Mouse (Mus musculus) WW6 (cell line): Measurements from ENCODE around the gene Eef1akmt1.

Experiments
- DNase-seq: peaks from one replicate; pipeline ENCODE4 v3.0.0-alpha.2; 2013; ENCODE audit warnings: low read depth, low spot score

Gene Eef1akmt1

DNA sequence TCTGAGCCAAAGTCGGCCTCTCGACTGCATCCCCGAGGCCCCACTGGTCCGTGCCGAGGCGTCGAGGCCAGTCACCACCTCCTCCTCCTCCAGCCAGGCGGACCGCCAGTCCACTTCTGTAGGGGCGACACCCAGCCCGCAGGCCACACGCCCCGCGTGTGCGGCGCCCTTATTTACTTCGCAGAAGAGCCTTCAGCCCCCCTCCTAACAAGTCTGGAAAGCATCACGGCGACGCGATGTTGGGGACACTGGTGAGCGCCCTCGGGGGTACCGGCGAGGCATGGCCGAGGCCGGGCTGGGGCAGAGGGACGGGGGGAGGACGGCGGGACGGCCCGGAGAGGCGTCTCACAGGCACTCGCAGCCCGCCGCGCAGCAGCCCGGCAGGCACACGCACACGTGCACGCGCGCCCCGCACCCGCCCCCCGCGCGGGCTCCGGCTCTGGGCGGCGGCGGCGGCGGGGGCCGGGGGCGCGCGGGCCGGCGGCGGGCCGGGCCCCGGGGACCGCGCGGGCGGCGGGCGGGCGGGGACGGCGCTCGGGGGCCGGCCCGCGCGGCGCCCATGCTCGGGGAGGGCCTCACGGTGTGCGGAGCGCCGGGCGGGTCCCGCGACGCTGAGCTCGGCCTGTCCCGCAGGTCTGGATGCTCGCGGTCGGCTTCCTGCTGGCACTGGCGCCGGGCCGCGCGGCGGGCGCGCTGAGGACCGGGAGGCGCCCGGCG lies 46.6 kb downstream of the Eef1akmt1 start, which contains the start of gene Il17d:
TSS of gene Il17d (plus strand) at position 107 of the 717 bp plus-strand sequence.
- DNase-seq = no peak

DNA sequence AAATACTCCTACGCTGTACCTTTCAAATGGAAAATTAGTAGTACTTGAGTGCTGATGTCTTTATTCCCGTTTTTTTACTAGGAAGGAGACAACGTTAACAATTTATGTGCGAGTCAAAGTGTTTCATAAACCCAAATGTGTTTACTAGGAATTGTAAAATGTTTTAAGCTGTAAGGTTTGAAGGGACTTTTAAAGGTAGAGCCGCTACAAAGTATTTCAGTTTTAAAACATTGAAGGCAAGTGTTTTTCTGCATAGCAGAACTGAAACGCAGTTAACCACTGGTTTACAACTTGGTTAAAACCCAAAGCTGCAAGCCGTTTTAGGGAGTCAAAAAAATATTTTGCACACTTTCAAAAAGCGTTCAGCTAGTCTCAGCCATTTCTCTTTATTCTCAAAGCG lies 47.6 kb downstream of the Eef1akmt1 start:
- DNase-seq = no peak

DNA sequence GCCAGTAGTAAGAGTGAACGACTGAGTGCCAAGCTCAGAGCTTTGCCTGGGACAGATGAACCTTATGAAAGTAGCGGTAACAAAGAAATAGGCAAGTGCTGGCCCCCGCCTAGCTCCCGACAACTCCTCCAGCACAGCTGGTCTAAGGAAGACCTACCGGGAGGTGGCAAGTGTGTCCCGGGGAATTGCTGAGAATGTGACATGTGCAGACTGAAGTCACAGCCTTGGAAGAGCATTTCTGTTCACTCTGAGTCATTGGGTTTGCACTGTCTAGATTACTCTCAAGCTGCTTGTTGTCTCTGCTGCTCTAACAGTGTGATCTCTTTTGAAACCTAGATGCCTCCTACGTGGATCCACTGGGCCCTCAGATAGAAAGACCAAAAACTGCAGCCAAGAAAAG lies 54.4 kb downstream of the Eef1akmt1 start:
- DNase-seq = no peak

DNA sequence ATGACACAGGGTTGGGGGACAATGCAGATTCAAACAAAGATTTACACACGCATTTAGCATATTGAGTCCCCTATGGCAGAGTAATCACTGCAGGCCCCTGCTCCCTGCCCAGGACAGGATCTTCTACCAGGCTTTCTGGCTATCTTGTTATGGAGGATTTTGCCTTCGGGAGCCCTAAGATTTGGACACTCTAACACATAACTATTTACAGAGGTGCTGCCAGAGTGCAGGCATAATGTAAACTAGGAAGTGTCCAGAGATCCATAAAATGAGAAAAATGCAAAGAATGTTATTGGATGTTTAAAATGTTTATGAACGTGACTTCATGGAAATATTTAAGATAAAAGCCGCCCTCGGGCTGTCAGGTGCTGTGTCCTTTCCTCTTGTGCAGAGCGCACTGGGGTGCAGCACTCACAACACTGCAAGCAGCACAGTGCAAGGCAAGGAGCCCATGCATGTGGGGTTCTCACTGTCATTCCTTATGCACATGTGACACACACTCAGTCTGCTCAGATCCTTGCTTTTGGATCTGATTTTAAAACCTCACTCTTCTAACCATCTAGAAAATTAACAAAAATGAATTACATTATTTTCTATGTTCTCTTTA lies 56.2 kb downstream of the Eef1akmt1 start:
- no peak for DNase-seq

DNA sequence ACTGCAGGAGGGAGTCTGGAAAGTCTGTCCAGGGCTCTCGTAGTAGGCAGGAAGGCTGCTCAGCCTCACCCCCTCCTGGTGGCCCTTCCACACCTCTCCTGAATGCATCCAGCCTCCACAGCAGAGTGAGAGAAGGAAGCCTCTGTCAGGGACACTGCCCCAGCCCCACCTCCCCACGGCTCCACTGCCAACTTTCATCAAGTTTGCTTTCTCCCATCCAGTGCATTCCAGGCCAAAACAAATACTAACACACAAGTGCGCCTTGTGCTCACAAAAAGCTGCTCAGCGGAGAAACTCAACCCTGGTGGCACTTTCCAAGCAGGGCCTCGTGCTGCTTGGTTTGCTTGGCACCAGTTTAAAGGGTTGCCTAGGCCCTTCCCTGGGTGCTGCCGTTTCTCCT lies 61.9 kb downstream of the Eef1akmt1 start:
- no peak for DNase-seq

DNA sequence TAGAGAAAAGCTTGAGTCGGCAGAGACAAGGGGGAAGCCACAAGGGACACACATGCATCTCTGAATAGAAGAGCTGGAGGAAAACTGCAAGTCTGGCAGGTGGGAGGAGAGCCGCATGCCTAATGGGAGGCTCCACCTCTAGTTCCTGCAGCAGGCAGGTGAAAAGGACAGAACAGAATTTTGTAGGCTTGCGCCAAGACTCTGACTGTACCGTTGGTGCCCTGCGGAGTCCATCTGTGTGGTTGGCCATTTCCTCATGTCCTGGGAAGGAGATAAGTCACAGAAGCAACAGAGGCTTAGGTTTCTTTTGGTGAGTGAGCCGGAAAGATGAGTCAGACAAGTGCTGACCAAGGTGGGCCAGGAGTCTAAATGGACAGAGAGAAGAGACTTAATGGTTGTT lies 67.7 kb downstream of the Eef1akmt1 start:
- no peak for DNase-seq
